Mouse (Mus musculus) heart, embryonic 11.5 days (tissue): Measurements from ENCODE around the gene Mpv17l. TPM values are rescaled to one million over a fixed set of nuclear protein-coding genes. Genes with fewer than 3 reads are reported as not detected.
A peak's percentile ranks its signal among the peaks of the same experiment; 100 is the strongest.

Experiments
- ATAC-seq: fragments of 200-750 bp; cut with Nextera tagmentation; replicated peaks from 2 replicates; pipeline ENCODE4 v1.8.0; 2017; ENCODE audit warnings: moderate library complexity; ENCODE audit not compliant: insufficient number of reproducible peaks, low FRiP score, low TSS enrichment
- H3K27ac ChIP-seq: fragments of 300-500 bp; sonication (generic); 2 replicates; pipeline ENCODE4 v1.5.1; 2014; ENCODE audit warnings: mild to moderate bottlenecking, low read depth, low read length
- H3K27me3 ChIP-seq: fragments of 300-500 bp; sonication (generic); 2 replicates; pipeline ENCODE4 v1.6.1; 2014; ENCODE audit warnings: mild to moderate bottlenecking, low read length, mixed read lengths; ENCODE audit not compliant: control insufficient read depth, insufficient read depth
- H3K36me3 ChIP-seq: fragments of 300-500 bp; sonication (generic); 2 replicates; pipeline ENCODE4 v1.6.1; 2014; ENCODE audit warnings: mild to moderate bottlenecking, low read length, moderate library complexity, mixed read lengths; ENCODE audit not compliant: control insufficient read depth, insufficient read depth
- H3K4me1 ChIP-seq: fragments of 300-500 bp; sonication (generic); 2 replicates; pipeline ENCODE4 v1.6.1; 2014; ENCODE audit warnings: low read length; ENCODE audit not compliant: control insufficient read depth, insufficient read depth
- H3K4me2 ChIP-seq: fragments of 300-500 bp; sonication (generic); 2 replicates; pipeline ENCODE4 v1.6.1; 2014; ENCODE audit warnings: mild to moderate bottlenecking, moderate library complexity
- H3K4me3 ChIP-seq: fragments of 300-500 bp; sonication (generic); 2 replicates; pipeline ENCODE4 v1.5.1; 2014; ENCODE audit warnings: low read depth, low read length
- H3K9ac ChIP-seq: fragments of 300-500 bp; sonication (generic); 2 replicates; pipeline ENCODE4 v1.6.1; 2014; ENCODE audit warnings: mild to moderate bottlenecking, low read depth, low read length, moderate library complexity
- H3K9me3 ChIP-seq: fragments of 300-500 bp; sonication (generic); replicated peaks from 2 replicates; pipeline ENCODE4 v1.6.1; 2016; ENCODE audit warnings: low read length; ENCODE audit not compliant: control insufficient read depth
- WGBS: fragments of 180-500 bp; shearing (Covaris S2); extraction: QIAGEN DNeasy Blood & Tissue Kit; methylation state at CpG from one replicate; pipeline ENCODE4 v1.1.7; 2014; ENCODE audit not compliant: insufficient replicate concordance; 5-methylcytosine and 5-hydroxymethylcytosine counted together
- polyA plus RNA-seq: library from polyadenylated mRNA; unstranded; fragments of >200 nt; fragmentation: Nextera tagmentation; extraction: Ambion mirVana; gene quantifications from 2 replicates; pipeline ENCODE4 v1.2.1, GENCODE M21; 2014

The Mpv17l gene
- polyA plus RNA-seq, 1 experiment from 2014 or later: 1.6 TPM

DNA sequence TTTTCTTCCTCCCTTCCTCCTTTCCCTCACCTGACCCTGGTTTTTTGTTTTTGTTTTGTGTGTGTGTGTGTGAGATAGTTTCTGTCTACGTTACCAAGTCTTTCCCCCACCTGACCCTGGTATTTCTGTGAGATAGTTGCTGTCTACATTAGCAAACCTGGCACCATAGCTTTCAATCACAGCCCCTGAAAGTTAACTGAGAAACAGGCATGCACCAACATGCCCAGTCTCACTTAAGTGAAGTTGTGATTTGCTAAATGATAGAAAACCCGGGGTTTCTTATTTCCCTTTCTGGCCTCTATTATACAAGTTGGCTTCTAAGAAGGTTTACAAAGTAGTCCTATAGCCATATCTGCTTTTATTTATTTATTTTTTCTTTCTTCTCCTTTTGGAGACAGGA is 12.5 kb upstream of the Mpv17l start:
- no peaks in the 10 kb centered on the region for H3K9me3 ChIP-seq
- no peaks in the 10 kb centered on the region; the same call in 1 of the 2 replicates for H3K36me3 ChIP-seq
- WGBS: 78% methylated on average over 2 of the region's 2 CpGs
- no peak overlapping the region for H3K4me3 ChIP-seq
- no peak overlapping the region for H3K9ac ChIP-seq
- no peak overlapping the region for H3K27ac ChIP-seq
- no peaks in the 10 kb centered on the region; the same call in 1 of the 2 replicates for H3K4me1 ChIP-seq
- H3K27me3 ChIP-seq: no peaks in the 10 kb centered on the region
- no peak overlapping the region for H3K4me2 ChIP-seq
- no peak for ATAC-seq

DNA sequence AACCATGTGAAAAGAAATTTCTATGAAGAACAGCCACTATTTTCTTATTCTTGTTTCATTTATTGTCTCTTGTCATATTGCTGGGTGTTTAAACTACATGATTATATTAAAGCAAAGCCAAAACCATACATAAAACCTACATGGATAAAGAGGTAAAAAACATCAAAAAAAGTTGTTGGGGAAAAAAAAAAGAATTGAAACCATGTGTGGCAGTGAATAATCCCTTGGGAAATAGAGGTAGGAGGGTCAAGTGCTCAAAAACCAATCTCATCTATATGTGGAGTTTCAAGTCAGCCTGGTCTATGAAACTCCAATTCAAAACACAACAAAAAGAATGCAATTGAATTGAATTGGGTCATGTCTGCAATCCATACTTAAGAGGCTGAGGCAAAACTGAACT is 10.1 kb upstream of the Mpv17l start:
- Histone ChIP-seq H3K27ac (no peak overlapping the region), H3K4me1 (no peaks in the 10 kb centered on the region; the same call in 1 of the 2 replicates), H3K9me3 (no peaks in the 10 kb centered on the region), H3K36me3 (no peaks in the 10 kb centered on the region; the same call in 1 of the 2 replicates), H3K9ac (no peak overlapping the region), H3K27me3 (no peaks in the 10 kb centered on the region), H3K4me3 (no peak overlapping the region), H3K4me2 (no peak overlapping the region)
- no peak for ATAC-seq

DNA sequence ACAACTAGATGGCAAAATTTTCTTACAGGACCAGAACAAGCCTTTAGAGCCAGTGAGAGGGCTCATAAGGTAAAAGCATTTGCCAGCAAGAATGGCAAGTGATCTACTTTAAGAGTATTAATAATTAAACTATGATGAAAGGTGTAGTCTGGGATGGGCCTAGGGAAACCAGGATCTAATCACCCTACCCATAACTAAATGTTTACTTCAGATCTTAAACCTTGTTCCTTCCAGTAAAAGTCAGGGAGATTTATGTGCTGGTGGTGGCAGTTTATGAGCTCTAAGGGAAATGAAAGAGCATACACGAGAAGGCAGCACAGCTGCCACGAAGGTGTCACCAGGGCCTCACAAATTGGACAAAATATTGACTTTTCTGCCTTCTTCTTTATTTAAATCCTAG is 8.9 kb upstream of the Mpv17l start:
- no peak overlapping the region for H3K27ac ChIP-seq
- ATAC-seq: no peak
- no peaks in the 10 kb centered on the region; the same call in 1 of the 2 replicates for H3K4me1 ChIP-seq
- H3K9ac ChIP-seq: no peak overlapping the region
- H3K4me3 ChIP-seq: no peak overlapping the region
- H3K36me3 ChIP-seq: no peaks in the 10 kb centered on the region; the same call in 1 of the 2 replicates
- WGBS: 83% methylated on average over 2 of the region's 2 CpGs
- H3K4me2 ChIP-seq: no peak overlapping the region
- no peaks in the 10 kb centered on the region for H3K27me3 ChIP-seq
- no peaks in the 10 kb centered on the region for H3K9me3 ChIP-seq

DNA sequence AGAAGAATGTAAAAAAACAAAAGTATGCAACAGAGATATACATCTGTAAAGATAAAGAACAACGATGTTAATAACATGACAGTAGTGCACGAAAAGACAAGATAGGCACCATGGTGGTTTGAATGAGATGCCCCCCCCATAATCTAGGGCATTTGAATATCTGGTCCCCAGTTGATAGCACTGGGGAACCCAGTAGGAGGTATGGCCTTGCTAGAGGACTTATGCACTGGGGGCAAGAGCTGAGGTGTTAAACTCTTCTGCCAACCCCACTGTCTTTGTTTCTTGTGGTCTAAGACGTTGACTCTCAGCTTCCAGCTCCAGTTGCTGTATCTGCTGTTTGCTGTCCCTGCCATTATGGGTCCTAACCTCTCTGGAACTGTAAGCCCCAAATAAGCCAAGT is 7.2 kb upstream of the Mpv17l start:
- WGBS: 81% methylated on average over 3 of the region's 3 CpGs
- no peak overlapping the region for H3K4me2 ChIP-seq

DNA sequence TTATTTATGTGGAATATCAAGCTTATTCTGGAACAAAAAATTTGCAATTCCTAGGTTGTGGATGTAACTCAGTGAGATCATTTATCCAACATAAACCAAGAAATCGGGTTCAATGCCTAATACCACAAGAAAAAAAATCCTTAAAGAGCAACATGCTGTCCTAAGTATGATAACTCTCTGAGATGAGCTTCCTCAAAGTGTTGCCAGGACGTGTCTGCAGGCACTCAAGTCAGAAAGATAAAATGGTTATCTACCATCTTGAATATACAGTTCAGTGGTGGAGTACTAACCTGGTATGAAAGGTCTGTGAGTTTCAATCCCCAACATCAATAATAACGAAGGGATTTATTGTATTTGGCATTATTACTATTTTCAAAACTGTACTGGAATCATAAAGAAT is 6.6 kb upstream of the Mpv17l start:
- Histone ChIP-seq H3K36me3 (no peaks in the 10 kb centered on the region; the same call in 1 of the 2 replicates), H3K9ac (no peak overlapping the region), H3K4me3 (no peak overlapping the region), H3K4me2 (no peak overlapping the region), H3K4me1 (peaks cover under 1% of the 10 kb centered on the region), H3K27ac (no peak overlapping the region), H3K9me3 (no peaks in the 10 kb centered on the region), H3K27me3 (no peaks in the 10 kb centered on the region)
- ATAC-seq: no peak
- 72% methylated on average over 3 of the region's 3 CpGs for WGBS

More for the DNA sequence above, 7.2 kb upstream of the Mpv17l start:
- Histone ChIP-seq H3K9ac (no peak overlapping the region), H3K4me3 (no peak overlapping the region), H3K4me1 (no peaks in the 10 kb centered on the region; the same call in 1 of the 2 replicates), H3K9me3 (no peaks in the 10 kb centered on the region), H3K36me3 (no peaks in the 10 kb centered on the region; the same call in 1 of the 2 replicates), H3K27me3 (no peaks in the 10 kb centered on the region), H3K27ac (no peak overlapping the region)
- ATAC-seq: no peak

DNA sequence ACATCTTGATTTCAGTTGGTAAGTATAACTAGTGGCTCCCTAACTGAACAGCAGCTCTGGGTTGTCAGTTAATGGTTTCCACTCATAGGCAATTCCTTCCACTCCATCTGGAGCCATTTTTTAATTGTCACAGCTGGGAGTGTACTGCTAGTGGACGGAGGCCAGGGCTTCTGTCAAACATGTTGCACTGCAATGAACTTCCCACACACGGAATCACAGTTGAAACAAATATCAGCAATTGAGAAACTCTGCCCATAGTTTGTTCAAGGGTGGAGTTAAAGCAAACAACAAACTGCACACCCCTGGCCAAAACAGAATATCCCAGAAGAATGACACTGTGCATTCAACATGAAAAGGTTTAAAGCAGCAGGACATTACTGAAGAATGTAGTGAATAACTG is 4.0 kb upstream of the Mpv17l start:
- peaks cover 10% of the 10 kb centered on the region for H3K4me1 ChIP-seq
- H3K4me2 ChIP-seq: no peak overlapping the region
- no peak overlapping the region for H3K4me3 ChIP-seq
- H3K36me3 ChIP-seq: no peaks in the 10 kb centered on the region; the same call in 1 of the 2 replicates
- no peak overlapping the region for H3K9ac ChIP-seq
- no peaks in the 10 kb centered on the region for H3K27me3 ChIP-seq
- WGBS: 82% methylated on average over 2 of the region's 2 CpGs
- H3K27ac ChIP-seq: no peak overlapping the region
- ATAC-seq: no peak
- no peaks in the 10 kb centered on the region for H3K9me3 ChIP-seq

DNA sequence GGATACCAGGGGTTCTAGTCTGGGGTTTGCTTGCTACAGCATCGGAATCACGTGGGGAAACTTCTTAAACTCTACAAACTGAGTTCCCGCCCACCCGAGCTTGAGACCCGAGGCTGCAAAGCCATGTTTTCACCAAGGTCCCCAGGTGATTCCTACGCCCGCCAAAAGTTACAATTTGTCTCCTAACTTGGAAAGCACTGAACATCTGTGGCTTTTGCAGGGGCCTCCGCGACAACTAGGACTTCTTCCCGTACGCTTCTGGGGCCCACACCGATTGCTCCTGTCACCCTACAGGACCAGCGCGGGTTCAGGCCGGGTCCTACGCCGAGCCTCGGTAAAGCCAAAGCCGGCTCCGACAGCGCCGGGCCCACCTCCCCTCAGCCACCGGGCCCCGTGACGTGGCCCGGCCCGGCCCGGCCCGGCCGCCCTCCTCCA is 547 bp upstream of the Mpv17l start:
- Histone ChIP-seq H3K36me3 (no peaks in the 10 kb centered on the region), H3K27me3 (no peaks in the 10 kb centered on the region), H3K4me1 (peaks cover 10% of the 10 kb centered on the region), H3K9ac (peak overlapping the region; percentile 87), H3K9me3 (no peaks in the 10 kb centered on the region), H3K27ac (peak overlapping the region; percentile 66), H3K4me2 (peak overlapping the region; percentile 71), H3K4me3 (peak overlapping the region; percentile 83)
- WGBS: under 1% methylated on average over 30 of the region's 30 CpGs
- ATAC-seq: no peak; the same call in 1 of the 2 replicates

DNA sequence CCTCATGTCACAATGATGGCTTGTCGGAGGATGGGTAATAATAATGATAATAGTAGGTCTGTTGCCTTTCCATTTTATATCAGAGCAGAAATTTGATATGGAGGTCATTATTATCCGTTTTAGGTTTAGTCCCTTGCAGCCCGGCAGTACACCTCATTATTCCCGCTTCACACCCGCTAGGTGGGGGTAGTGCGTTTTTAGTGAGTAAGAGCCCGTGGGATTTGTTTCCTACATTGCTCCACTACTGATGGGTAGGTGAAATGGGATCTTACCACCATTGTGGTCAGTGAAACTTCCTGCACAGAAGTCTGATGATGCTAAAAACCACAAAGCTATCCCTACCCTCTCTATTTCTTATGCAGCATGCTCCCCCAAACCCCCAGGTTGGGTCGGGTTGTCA is 527 bp downstream of the Mpv17l start:
- H3K27ac ChIP-seq: peak overlapping the region; percentile 85
- H3K4me2 ChIP-seq: peak overlapping the region; percentile 71
- H3K9ac ChIP-seq: peak overlapping the region; percentile 87
- no peaks in the 10 kb centered on the region for H3K9me3 ChIP-seq
- H3K36me3 ChIP-seq: no peaks in the 10 kb centered on the region
- peak overlapping the region; percentile 83 for H3K4me3 ChIP-seq
- peaks cover 10% of the 10 kb centered on the region for H3K4me1 ChIP-seq
- ATAC-seq: peak; percentile 76
- WGBS: 7% methylated on average over 8 of the region's 8 CpGs
- H3K27me3 ChIP-seq: no peaks in the 10 kb centered on the region

DNA sequence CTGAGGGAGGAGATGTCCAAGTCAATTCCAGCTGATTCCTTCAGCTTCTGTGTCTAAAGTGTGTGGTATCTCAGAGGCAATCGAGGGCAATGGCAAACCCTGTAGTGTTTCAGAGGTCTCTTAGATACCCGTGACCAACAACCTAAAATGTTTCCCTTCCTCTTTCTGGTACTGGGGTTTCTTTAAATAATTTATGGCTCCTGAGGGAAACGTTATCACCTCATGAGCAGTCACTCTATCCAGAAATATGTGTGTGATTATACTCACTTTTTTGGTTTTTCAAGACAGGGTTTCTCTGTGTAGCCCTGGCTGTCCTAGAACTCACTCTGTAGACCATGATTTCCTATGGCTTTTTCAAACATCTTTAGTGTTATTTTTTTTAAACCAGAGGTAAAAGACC is 4.3 kb downstream of the Mpv17l start:
- no peak overlapping the region for H3K27ac ChIP-seq
- no peak overlapping the region for H3K9ac ChIP-seq
- no peak overlapping the region for H3K4me3 ChIP-seq
- H3K4me1 ChIP-seq: 0 out of 2 replicates have a peak, but pooled peaks cover 2% of the 10 kb centered on the region
- no peak for ATAC-seq
- H3K9me3 ChIP-seq: no peaks in the 10 kb centered on the region
- no peaks in the 10 kb centered on the region for H3K36me3 ChIP-seq
- no peak overlapping the region for H3K4me2 ChIP-seq
- 77% methylated on average over 3 of the region's 3 CpGs for WGBS
- H3K27me3 ChIP-seq: no peaks in the 10 kb centered on the region
